Mouse (Mus musculus): Measurements from ENCODE around the gene Hoxa3.

Gene Hoxa3

DNA sequence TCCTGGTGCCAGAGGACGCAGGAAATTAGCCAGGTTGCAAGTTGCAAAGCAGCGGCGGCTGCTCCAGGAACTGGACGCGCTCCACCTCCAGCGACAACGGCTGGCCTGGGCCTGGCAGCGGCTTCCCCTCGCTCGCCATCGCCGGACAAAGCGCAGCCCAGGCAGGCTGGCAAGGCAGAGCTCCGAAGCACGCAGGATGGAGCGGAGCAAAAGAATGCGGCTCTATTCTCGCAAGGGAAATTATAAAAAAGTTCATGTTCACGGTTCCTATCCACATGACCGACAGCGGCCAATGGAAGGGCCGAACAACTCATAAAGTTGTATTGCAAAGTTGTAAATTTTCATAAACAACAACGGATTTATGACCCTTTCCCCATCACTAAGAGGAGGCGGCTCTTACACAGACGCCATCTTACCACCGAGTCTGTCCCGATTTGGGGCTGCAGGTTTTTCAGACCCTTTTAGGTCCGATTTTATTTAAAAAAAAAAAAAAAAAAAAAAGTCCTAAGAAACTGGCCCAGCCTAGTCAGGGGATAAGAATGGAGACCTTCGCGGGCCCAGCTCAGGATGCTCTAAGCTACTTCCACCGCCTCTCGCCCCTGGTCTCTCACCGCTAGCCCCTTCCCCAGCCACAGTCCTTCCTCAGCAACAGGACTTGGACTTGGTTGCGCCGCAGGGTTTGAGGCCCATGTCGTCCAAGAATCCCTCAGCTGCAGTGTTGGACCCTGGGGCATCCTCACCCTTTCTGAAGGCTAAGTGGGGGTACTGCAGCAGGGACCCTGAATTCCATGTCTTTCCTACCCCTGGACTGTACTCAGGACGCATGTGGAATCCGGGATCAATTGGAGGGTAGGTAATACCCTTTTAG, at the start of gene Hoxa3, which contains the start of gene Gm28308:
TSS of gene Hoxa3 (minus strand) at position 218 of the 868 bp plus-strand sequence.
TSS of gene Gm28308 (minus strand) at position 221 of the 868 bp plus-strand sequence.
- in situ Hi-C loops (cut with MboI, MseI), result no loop called here

DNA sequence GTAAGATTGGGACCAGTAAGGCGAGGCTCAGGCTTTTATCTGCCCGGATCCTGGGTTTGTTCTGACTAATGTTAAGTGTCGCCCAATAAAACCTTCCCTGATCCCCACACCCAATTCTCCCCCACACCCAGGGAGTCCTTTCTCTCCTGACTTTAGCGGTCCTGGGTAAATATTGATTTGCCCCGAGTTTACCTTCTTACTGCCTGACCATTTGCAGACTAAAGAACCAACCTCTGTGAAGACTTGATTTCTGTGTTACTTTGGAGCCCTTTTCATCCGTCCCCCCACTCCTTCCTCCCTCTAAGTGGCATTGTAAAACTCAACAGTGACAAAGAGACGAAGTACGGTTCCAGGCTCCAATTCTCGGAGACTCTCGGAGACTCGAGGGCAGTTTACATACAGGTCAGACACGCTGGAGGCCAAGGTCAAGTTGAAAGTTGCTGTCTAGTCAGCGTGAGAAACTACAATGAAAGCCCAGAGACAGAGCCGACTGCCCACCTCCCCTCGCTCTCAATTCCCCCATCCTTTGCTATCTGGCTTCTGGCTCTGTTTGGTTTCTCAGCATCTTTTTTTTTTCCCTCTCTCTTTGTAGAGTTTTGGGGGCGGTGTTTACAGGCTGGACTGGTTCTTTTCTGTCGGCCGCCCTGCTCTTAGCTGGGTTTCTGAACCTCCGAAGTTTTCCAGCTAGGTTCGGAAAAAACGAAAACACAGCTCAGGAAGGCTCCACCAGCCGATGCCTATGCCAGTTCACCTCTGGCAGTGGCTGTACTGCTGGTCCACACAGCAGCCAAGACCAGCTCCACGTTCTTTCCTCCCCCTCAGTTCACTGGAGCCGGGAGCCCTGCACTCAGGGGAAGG, 49.6 kb upstream of the Hoxa3 start:
- in situ Hi-C loops (cut with MboI, MseI), result loop anchor here (5.0 to 10.0 kb wide), 3 partner anchors 35 to 582 kb away; partner anchors contain the start of gene Evx1

DNA sequence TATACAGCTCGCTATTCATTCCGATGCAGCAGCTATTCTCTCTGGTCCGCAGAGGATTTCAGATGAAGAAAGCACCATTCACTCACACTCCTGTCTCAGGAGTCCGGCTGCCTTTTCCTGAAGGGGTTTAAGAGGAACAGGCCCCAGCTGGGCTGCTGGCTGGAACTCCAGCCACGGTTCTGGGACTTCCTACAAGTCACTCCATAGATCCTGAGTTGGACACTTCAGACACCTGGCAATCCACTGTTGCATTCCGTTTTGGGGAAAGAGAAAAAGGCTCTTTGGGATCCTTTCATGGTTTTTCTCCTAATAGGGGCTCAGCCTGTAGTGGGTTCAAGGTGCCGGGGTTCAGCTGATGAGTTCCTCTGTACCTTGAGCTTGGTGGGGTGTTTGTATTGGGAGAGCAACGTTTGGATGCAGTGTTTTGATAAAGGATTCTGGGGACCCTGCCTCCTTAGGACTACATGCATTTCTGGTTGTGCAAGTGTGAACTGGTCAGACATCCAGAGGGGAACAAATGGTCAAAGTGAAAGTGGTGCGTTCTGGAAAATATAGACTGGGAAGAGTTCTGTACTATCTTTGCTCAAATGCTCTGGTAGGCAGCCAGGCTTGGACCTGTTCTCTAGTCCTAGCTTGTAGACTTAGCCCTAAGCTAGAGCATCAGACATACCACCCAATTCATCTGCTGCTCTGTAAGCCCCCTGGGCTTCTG, 48.8 kb upstream of the Hoxa3 start:
- in situ Hi-C loops (cut with MboI, MseI), result loop anchor here (5.0 to 10.0 kb wide), 3 partner anchors 35 to 583 kb away; partner anchors contain the start of gene Evx1

- in situ Hi-C loops (cut with MboI, MseI), result loop anchor here (5.0 to 10.0 kb wide), 3 partner anchors 34 to 584 kb away; partner anchors contain the start of gene Evx1
Measured at GRCm38 (mm10) chr6:52260654-52261575, 47.8 kb upstream of the Hoxa3 start, which contains the start of gene Hoxa13. Gene Hoxa13, minus strand, starts transcription at chr6:52260880.

- in situ Hi-C loops (cut with MboI, MseI), result loop anchor here (5.0 to 10.0 kb wide), 4 partner anchors 33 to 662 kb away; partner anchors contain the start of gene Evx1
Measured at GRCm38 (mm10) chr6:52259811-52260261, 46.7 kb upstream of the Hoxa3 start.

- in situ Hi-C loops (cut with MboI, MseI), result loop anchor here (5.0 kb wide), 1 partner anchor 663 kb away; no protein-coding TSS in a partner anchor
Measured at GRCm38 (mm10) chr6:52259081-52259790, 46.1 kb upstream of the Hoxa3 start.

DNA sequence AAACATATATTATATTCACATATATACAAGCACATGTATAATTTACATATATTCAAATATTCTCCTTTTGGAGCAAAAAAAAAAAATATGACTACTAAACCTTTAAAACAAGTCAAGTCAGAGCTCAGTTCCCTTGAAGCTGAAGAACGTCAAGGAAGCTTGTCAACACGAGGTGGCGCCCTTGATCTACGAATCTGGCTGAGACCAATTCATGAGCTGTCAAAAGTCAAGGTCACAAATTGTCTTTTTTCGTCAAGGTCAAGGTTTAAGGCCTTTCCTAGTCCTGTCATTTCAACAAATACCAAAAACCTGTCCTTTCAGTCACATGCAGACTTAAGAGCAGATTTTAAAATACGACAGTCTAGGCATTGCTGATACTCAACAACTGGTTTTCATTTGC, 43.8 kb upstream of the Hoxa3 start:
- in situ Hi-C loops (cut with MboI, MseI), result loop anchor here (5.0 kb wide), 1 partner anchor 665 kb away; no protein-coding TSS in a partner anchor

- in situ Hi-C loops (cut with MboI, MseI), result no loop called here
Measured at GRCm38 (mm10) chr6:52253511-52254500, 40.7 kb upstream of the Hoxa3 start.

DNA sequence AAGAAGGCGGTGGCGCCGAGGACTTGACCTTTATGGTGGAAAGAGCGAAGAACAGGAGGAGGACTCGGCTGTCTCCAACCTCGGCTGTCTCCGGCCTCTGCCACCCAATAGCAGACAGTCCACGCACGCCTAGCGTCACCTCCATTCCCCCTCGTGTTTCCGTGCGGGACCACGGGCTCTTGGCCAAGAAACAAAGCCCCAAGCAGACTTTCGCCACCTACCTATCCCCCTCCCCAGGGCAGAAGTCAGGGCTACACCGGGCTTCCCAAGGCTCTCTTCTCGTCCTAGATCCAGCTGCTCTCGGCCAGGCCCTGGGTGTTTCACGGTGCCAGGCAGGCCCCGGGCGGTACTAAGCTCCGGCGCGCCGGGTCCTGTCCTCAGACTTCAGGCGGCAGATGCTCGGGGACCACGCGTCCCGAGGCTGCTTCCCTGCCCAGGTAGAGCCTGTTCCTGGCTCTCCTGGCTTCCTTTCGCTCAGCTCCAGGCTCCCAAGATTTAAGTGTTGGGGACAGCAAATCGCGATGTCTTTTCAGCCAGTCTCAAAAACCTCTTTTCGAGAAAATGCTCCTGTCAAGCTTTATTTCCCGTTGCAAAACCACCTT, 39.7 kb upstream of the Hoxa3 start:
- in situ Hi-C loops (cut with MboI, MseI), result no loop called here

GRCm38 (mm10) chr6:52252016-52252774, 39.1 kb upstream of the Hoxa3 start:
- in situ Hi-C loops (cut with MboI, MseI), result no loop called here

DNA sequence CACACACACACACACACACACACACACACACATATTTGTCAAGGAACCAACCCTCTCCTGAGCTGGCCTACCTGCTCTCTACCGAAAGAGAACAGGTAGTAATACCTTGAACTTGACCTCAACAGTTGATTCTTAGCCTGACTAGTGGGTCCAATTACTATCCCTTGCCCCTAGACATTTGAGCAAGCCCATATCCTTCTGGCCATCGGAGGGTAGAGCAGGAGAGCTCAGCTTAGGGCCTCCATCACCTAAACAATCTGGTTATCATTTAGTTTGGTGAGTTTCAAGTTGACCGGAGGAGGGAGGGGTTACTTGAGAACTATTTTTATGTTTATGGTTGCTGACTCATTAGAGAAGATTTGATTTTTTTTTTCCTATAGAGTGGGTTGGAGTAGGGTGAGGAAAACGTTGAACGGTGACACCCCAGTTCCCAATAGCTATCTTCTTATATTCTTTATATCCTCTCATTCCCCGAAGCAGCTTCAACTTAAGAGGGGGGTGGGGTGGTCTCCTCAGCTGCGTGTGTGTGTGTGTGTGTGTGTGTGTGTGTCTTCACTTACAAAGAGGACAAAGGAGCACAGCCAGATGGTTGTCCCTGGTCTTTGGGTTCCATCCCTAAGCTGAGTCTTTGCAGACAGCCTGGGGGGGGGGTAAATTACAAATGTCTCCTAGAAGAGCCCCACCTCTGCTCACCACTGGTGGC, 38.2 kb upstream of the Hoxa3 start:
- in situ Hi-C loops (cut with MboI, MseI), result no loop called here

DNA sequence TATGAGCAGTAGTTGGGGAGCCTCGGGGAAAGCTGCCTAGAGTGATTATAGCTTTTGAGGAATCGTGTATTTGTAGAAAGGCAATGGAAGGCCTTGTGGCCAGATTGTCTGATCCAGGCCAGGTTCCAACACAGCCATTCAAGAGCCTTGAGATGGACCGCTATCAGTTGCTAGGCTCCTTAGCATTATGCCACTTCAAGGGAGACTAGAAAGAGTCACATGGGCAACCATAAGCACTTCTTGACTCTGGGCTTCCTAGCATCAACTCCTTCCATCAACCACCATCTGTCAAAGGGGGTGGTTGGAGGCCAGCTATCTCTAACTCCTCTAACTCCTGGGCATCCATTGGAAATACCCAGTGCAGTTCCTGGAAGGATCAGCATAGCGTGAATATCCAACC, 36.7 kb upstream of the Hoxa3 start:
- in situ Hi-C loops (cut with MboI, MseI), result loop anchor here (25.0 kb wide), 1 partner anchor 1037 kb away; the partner anchor contains the start of gene Creb5

DNA sequence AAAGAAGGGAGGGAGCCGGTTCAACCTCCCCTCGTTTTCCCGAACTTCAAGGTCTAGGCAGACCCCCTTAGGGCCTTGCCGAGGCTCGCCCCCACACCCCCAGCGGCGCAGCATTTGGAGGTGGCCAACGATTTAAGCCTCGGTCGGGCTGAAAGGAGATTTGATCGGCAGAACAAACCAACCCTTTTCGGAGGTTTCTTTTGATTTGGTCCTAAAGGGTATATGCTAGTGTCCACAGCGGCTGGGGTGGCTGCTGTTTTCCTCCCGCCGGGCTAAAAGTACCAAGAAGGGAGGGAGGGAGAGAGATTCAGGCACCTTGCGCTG, 36.2 kb upstream of the Hoxa3 start:
- in situ Hi-C loops (cut with MboI, MseI), result loop anchor here (25.0 kb wide), 1 partner anchor 1038 kb away; the partner anchor contains the start of gene Creb5

GRCm38 (mm10) chr6:52248638-52249414, 35.7 kb upstream of the Hoxa3 start:
- in situ Hi-C loops (cut with MboI, MseI), result loop anchor here (25.0 kb wide), 1 partner anchor 1038 kb away; the partner anchor contains the start of gene Creb5

All from T-helper 1 cell (primary cell).